Mouse (Mus musculus): Measurements from ENCODE around the gene Atp6v0a1. TPM values are rescaled to one million over a fixed set of nuclear protein-coding genes. Genes with fewer than 3 reads are reported as not detected.
A peak's percentile ranks its signal among the peaks of the same experiment; 100 is the strongest.

Atp6v0a1 gene
- total and polyA plus RNA-seq, 2 experiments from 2014 or later = 162 to 179 TPM

DNA sequence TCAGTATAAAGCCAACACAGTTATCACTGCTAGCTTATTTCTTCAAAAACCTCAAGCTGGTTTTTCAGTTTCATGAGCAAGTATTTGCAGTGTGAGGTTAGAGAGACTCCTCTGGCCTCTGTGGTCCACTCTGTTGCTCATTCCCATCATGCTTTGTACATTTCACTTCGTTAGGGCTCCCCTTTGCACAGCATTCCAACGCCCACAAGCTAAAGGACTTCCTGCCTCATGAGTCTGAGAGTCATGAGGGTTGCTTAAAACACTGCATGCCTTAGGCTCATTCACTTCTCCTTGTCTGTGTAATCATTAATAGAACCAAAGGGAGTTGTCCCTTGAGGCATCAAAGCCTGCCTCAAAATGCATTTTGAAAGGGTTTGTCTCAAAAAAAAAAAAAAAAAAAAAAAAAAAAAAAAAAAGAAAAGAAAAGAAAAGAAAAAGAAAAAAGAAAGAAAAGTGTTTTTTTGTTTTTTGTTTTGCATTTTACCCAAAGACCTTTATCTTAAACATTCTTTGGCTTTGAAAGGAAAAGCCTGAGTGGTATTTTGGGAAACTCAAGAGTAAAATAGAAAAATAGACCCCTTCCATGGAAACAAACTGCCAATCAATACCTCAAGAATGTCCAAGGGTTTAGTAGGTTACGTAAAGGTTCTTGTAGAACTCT, 6.1 kb upstream of the Atp6v0a1 start:
- 40% methylated on average over 3 of the region's 3 CpGs for WGBS
- TF ChIP-seq CTCF (IDR thresholded peaks at IDR 0.05; ENCODE audit: low read depth) = no peak
- ATAC-seq (no peak), DNase-seq (no peak)
- Histone ChIP-seq H3K9me3 (ENCODE audit: low read length) (no peaks in the 10 kb centered on the region), H3K27me3 (ENCODE audit: insufficient read depth, low read length) (no peaks in the 10 kb centered on the region), H3K4me2 (ENCODE audit: low read depth) (no peak overlapping the region), H3K9ac (no peak overlapping the region), H3K4me3 (ENCODE audit: low read depth, low read length) (no peak overlapping the region), H3K4me1 (ENCODE audit: insufficient read depth) (no peaks in the 10 kb centered on the region), H3K27ac (ENCODE audit: low read depth, low read length) (no peak overlapping the region), H3K36me3 (ENCODE audit: insufficient read depth) (no peaks in the 10 kb centered on the region)

DNA sequence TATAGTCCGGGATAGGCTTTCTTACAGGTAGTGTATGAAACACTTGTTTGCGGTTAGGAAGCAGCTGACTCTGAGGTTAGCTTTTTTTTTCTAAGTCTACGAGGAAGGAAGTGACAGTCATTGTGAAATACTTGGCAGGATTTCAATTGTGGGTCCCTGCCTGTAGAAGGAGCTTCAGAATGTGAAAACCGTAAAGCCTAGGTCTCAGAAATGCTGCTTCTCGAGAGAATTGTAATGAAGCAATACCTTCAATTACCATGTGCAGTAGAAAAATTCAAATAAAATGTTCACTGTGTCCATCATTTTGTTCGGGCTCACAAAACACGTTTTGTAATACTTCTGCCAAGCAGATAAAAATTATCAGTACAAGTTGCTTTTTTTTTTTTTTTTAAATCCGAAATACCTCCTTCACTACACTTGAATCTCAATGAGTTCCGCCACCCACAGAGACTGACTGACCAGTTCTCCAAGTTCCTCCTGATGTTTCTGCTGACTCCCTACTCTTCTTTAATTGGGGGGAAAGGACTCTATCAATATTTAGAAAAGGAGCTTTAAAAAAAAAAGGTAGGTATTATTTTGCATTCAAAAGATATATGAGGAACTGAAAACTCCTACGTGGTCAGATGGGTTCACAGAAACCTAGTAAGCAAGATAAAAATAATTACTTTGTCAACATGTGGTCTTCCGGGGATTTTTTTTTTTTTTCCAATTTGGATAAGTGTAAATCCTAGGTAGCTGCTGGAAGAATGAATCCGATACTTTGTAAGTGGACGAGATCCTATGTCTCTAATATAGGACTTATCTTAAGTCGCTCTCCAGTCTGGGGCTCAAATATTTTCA, 826 bp upstream of the Atp6v0a1 start:
- no peak for ATAC-seq
- Histone ChIP-seq H3K36me3 (ENCODE audit: insufficient read depth) (peaks cover 8% of the 10 kb centered on the region), H3K27ac (ENCODE audit: low read depth, low read length) (peak overlapping the region; percentile 91), H3K27me3 (ENCODE audit: insufficient read depth, low read length) (no peaks in the 10 kb centered on the region), H3K4me2 (ENCODE audit: low read depth) (peak overlapping the region; percentile 63), H3K4me1 (ENCODE audit: insufficient read depth) (no peaks in the 10 kb centered on the region), H3K9ac (peak overlapping the region; percentile 73), H3K9me3 (ENCODE audit: low read length) (no peaks in the 10 kb centered on the region), H3K4me3 (ENCODE audit: low read depth, low read length) (peak overlapping the region; percentile 85)
- TF ChIP-seq CTCF (IDR thresholded peaks at IDR 0.05; ENCODE audit: low read depth) = no peak
- 50% methylated on average over 14 of the region's 14 CpGs for WGBS
- peak; percentile 18 for DNase-seq

DNA sequence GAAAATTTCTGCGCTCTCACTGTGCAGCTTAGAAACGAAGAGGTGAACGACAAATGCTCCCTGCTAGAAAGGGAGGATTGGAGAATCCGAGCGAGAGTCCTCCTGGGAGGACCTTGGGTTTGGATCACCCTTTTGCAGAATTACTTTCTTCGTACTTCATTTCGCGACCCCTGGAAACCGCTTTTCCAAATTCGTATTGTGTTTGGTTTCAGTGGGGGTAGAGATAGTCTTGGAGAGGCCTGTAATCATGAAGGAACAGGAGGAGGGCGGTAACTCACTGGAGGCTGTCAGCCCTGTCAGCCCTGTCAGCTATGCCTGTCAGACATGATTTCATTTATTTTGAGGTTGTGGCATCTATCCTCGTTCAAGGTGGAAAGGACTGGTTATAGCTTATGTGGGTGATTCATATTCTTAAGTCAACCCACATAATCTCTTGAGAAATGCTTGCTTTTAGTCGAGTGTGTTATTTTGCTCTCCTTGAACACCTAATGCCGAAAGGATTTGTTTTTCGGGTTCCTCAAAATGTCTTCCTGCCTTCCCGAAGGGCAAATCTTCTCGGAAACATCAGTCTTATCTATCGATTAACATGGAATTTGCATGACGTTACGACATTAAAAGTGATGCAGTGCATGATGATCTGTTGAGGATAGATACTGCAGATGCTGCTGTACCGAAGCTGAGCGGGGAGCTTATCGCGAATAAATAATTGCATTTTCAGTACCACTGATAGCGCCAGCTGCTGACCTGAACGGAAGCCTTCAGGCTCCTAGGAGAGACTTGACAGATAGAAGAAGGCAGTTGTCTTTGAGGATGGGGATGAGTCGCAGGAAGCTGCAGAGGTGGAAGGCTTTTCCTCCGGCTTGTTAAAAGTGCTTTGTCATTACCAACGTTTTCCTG, 884 bp downstream of the Atp6v0a1 start:
- no peaks in the 10 kb centered on the region for H3K27me3 ChIP-seq (ENCODE audit: insufficient read depth, low read length)
- no peaks in the 10 kb centered on the region for H3K9me3 ChIP-seq (ENCODE audit: low read length)
- H3K4me2 ChIP-seq (ENCODE audit: low read depth) = peak overlapping the region; percentile 63
- DNase-seq = peak; percentile 74
- H3K36me3 ChIP-seq (ENCODE audit: insufficient read depth) = peaks cover 12% of the 10 kb centered on the region
- peak overlapping the region; percentile 91 for H3K27ac ChIP-seq (ENCODE audit: low read depth, low read length)
- peak overlapping the region; percentile 73 for H3K9ac ChIP-seq
- peak overlapping the region; percentile 85 for H3K4me3 ChIP-seq (ENCODE audit: low read depth, low read length)
- no peak for TF ChIP-seq CTCF (IDR thresholded peaks at IDR 0.05; ENCODE audit: low read depth)
- peak; percentile 36; the same call in 1 of the 2 replicates for ATAC-seq
- WGBS = 4% methylated on average over 29 of the region's 29 CpGs
- no peaks in the 10 kb centered on the region for H3K4me1 ChIP-seq (ENCODE audit: insufficient read depth)

DNA sequence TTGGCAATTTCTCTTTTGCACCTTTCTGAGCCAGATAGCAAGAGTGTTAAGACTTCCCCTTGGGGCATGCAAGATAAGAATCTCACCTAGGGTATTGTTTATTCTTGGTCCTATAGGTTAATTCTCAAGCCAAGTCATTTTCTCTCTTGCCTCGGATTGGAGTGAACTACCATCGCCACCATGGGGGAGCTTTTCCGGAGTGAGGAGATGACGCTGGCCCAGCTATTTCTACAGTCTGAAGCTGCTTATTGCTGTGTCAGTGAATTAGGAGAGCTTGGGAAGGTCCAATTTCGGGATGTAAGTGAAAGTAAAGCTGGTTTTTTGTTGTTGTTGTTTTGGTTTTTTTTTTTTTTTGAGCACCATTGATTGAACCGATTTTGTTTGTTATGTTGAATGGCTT, 2.4 kb downstream of the Atp6v0a1 start:
- Histone ChIP-seq H3K9ac (no peak overlapping the region), H3K4me2 (ENCODE audit: low read depth) (peak overlapping the region; percentile 63), H3K36me3 (ENCODE audit: insufficient read depth) (peaks cover 14% of the 10 kb centered on the region), H3K9me3 (ENCODE audit: low read length) (no peaks in the 10 kb centered on the region), H3K4me3 (ENCODE audit: low read depth, low read length) (no peak overlapping the region), H3K27me3 (ENCODE audit: insufficient read depth, low read length) (no peaks in the 10 kb centered on the region), H3K4me1 (ENCODE audit: insufficient read depth) (no peaks in the 10 kb centered on the region), H3K27ac (ENCODE audit: low read depth, low read length) (no peak overlapping the region)
- DNase-seq = no peak
- WGBS = 73% methylated on average over 6 of the region's 6 CpGs
- ATAC-seq = no peak
- TF ChIP-seq CTCF (IDR thresholded peaks at IDR 0.05; ENCODE audit: low read depth) = no peak

DNA sequence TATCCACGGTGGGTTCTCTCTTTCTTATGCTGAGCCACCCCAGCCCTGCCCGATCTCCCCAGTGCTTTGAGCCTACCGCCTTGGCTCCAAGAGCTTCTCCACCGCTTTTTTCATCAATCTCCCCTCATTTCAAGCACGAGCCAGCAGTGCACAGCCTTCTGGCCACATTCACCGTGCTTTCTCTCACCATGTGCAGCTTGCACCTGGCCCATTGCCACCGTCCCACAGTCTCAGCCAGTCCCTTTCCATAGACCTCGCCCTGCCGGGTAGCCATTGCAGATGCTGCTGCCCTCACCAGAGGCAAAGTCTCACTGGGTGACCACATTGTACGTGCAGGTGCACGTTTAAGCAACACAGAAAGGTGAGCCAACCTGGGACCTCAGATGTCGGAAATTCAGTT, 14.1 kb downstream of the Atp6v0a1 start:
- H3K9ac ChIP-seq = no peak overlapping the region
- no peak for ATAC-seq
- H3K4me2 ChIP-seq (ENCODE audit: low read depth) = no peak overlapping the region
- peaks cover 71% of the 10 kb centered on the region for H3K36me3 ChIP-seq (ENCODE audit: insufficient read depth)
- H3K4me1 ChIP-seq (ENCODE audit: insufficient read depth) = no peaks in the 10 kb centered on the region
- no peak for TF ChIP-seq CTCF (IDR thresholded peaks at IDR 0.05; ENCODE audit: low read depth)
- DNase-seq = peak; percentile 47
- no peak overlapping the region for H3K4me3 ChIP-seq (ENCODE audit: low read depth, low read length)
- WGBS = 50% methylated on average over 12 of the region's 12 CpGs
- H3K27me3 ChIP-seq (ENCODE audit: insufficient read depth, low read length) = no peaks in the 10 kb centered on the region
- H3K9me3 ChIP-seq (ENCODE audit: low read length) = no peaks in the 10 kb centered on the region
- H3K27ac ChIP-seq (ENCODE audit: low read depth, low read length) = peak overlapping the region; percentile 45; the same call in 1 of the 2 replicates

DNA sequence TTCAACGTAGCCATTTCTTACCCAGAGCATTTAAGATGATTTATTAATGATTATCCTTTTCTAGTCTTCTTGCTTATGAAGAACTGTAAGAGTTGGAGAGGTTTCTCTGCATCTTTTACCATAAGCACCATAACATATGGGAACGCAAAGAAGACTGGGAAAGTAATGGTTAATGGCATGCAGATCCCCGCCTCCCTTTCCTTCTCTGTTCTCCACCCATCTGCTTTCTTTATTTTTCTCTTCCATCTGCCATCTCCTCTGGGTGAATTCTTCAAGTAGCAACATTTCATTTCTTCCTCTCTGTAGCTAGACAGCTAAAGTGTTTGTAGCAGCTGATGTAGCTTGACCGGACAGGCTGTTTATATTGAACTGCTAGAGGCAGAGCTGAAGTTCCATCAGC, 14.7 kb downstream of the Atp6v0a1 start:
- H3K4me1 ChIP-seq (ENCODE audit: insufficient read depth) = no peaks in the 10 kb centered on the region
- H3K27ac ChIP-seq (ENCODE audit: low read depth, low read length) = no peak overlapping the region
- no peak overlapping the region for H3K4me2 ChIP-seq (ENCODE audit: low read depth)
- no peak overlapping the region for H3K4me3 ChIP-seq (ENCODE audit: low read depth, low read length)
- H3K27me3 ChIP-seq (ENCODE audit: insufficient read depth, low read length) = no peaks in the 10 kb centered on the region
- ATAC-seq (no peak), DNase-seq (peak; percentile 30)
- H3K9me3 ChIP-seq (ENCODE audit: low read length) = no peaks in the 10 kb centered on the region
- no peak for TF ChIP-seq CTCF (IDR thresholded peaks at IDR 0.05; ENCODE audit: low read depth)
- WGBS = 75% methylated on average over 4 of the region's 4 CpGs
- no peak overlapping the region for H3K9ac ChIP-seq
- H3K36me3 ChIP-seq (ENCODE audit: insufficient read depth) = peaks cover 73% of the 10 kb centered on the region
